Mouse (Mus musculus): ENCODE results near the gene Ppp1r13b.

The Ppp1r13b gene

GRCm38 (mm10) chr12:111916514-111917217 is 8.8 kb upstream of the Ppp1r13b start:
- no peak for DNase-seq (ENCODE audit: low spot score)

- DNase-seq (ENCODE audit: low spot score), result no peak
Observed at GRCm38 (mm10) chr12:111915781-111916180, 7.9 kb upstream of the Ppp1r13b start.

- no peak for DNase-seq (ENCODE audit: low spot score)
Observed at GRCm38 (mm10) chr12:111914031-111914430, 6.1 kb upstream of the Ppp1r13b start.

- no peak for DNase-seq (ENCODE audit: low spot score)
Observed at GRCm38 (mm10) chr12:111912802-111913201, 4.9 kb upstream of the Ppp1r13b start.

GRCm38 (mm10) chr12:111911796-111912195 is 3.9 kb upstream of the Ppp1r13b start:
- DNase-seq (ENCODE audit: low spot score), result no peak

- no peak for DNase-seq (ENCODE audit: low spot score)
Observed at GRCm38 (mm10) chr12:111911171-111911760, 3.4 kb upstream of the Ppp1r13b start.

GRCm38 (mm10) chr12:111908997-111909550 is 1.2 kb upstream of the Ppp1r13b start:
- no peak for DNase-seq (ENCODE audit: low spot score)

- DNase-seq (ENCODE audit: low spot score), result peak; percentile 40
Observed at GRCm38 (mm10) chr12:111907421-111907891, 454 bp downstream of the Ppp1r13b start.

- no peak for DNase-seq (ENCODE audit: low spot score)
Observed at GRCm38 (mm10) chr12:111906309-111906875, 1.5 kb downstream of the Ppp1r13b start.

GRCm38 (mm10) chr12:111902488-111902887 is 5.4 kb downstream of the Ppp1r13b start:
- DNase-seq (ENCODE audit: low spot score), result no peak

GRCm38 (mm10) chr12:111901105-111901875 is 6.6 kb downstream of the Ppp1r13b start:
- DNase-seq (ENCODE audit: low spot score), result no peak

GRCm38 (mm10) chr12:111899646-111900045 is 8.3 kb downstream of the Ppp1r13b start:
- DNase-seq (ENCODE audit: low spot score), result no peak

- DNase-seq (ENCODE audit: low spot score), result no peak
Observed at GRCm38 (mm10) chr12:111898686-111899085, 9.2 kb downstream of the Ppp1r13b start.

GRCm38 (mm10) chr12:111896908-111897661 is 10.8 kb downstream of the Ppp1r13b start:
- no peak for DNase-seq (ENCODE audit: low spot score)

- DNase-seq (ENCODE audit: low spot score), result no peak
Observed at GRCm38 (mm10) chr12:111894082-111894481, 13.8 kb downstream of the Ppp1r13b start.

- DNase-seq (ENCODE audit: low spot score), result no peak
Observed at GRCm38 (mm10) chr12:111892981-111893380, 14.9 kb downstream of the Ppp1r13b start.

GRCm38 (mm10) chr12:111891800-111892199 is 16.1 kb downstream of the Ppp1r13b start:
- no peak for DNase-seq (ENCODE audit: low spot score)

- no peak for DNase-seq (ENCODE audit: low spot score)
Observed at GRCm38 (mm10) chr12:111889251-111889650, 18.7 kb downstream of the Ppp1r13b start.

- no peak for DNase-seq (ENCODE audit: low spot score)
Observed at GRCm38 (mm10) chr12:111888303-111888864, 19.5 kb downstream of the Ppp1r13b start.

- DNase-seq (ENCODE audit: low spot score), result no peak
Observed at GRCm38 (mm10) chr12:111887005-111887404, 20.9 kb downstream of the Ppp1r13b start.

- no peak for DNase-seq (ENCODE audit: low spot score)
Observed at GRCm38 (mm10) chr12:111882852-111883251, 25.1 kb downstream of the Ppp1r13b start.

Measured in retina, embryonic 14.5 days (tissue).